Mouse (Mus musculus) cerebellum, adult 8-10 months (tissue): ENCODE data around the gene Spats2.
"Not testable (repeated sequence)": the region's sequence is repeated elsewhere in the genome, so short reads cannot be mapped to it uniquely, and the experiment has no call there.

Source experiments
- DNase-seq: peaks from one replicate; pipeline ENCODE4 v3.0.0; 2022

Spats2 gene

GRCm38 (mm10) chr15:99231998-99232397 is 106.3 kb downstream of the Spats2 start:
- no peak for DNase-seq

DNA sequence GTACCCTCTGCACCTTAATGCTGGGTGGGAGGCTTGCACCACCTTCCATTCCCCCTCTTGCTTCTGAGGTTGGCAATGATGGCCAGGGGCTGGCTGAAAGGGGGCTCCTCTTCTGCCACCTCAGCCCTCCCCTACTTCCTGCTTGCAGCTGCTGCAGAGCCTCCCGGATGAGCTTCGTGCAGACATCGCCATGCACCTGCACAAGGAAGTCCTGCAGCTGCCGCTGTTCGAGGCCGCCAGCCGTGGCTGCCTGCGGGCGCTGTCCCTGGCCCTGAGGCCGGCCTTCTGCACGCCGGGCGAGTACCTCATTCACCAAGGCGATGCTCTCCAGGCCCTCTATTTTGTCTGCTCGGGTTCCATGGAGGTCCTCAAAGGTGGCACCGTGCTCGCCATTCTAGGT is 108.0 kb downstream of the Spats2 start:
- DNase-seq: no peak

- DNase-seq: no peak
These were observed 108.8 kb downstream of the Spats2 start for GRCm38 (mm10) chr15:99234326-99235010.

DNA sequence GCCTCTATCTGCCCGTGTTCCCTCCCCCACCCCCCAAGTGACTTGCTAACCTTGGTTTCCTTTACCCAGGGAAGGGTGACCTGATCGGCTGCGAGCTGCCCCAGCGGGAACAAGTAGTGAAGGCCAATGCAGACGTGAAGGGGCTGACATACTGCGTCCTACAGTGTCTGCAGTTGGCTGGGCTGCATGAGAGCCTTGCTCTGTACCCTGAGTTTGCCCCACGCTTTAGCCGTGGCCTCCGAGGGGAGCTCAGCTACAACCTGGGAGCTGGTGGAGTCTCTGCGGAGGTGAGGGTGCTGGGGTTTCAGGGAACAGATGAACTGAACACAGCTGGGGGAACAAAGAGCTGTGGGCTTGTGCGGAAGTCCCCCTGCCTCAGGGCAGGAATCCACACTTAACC is 112.3 kb downstream of the Spats2 start:
- DNase-seq: no peak

DNA sequence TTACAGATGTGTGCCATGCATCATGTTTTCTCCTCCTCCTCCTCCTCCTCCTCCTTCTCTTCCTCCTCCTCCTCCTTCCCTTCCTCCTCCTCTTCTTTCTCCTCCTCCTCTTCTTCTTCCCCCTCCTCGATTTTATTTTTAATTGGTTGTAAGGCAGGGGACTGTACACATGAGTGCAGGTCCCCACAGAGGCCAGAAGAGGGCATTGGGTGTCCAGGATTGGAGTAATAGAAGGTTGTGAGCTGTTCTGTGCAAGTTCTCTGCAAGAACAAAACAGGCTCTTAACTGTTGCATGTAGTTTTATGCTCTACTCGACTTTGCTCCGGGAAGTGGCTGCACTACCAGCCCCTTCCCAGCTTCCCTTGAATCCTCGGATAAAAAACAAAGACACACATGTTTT is 114.4 kb downstream of the Spats2 start:
- DNase-seq: no peak

DNA sequence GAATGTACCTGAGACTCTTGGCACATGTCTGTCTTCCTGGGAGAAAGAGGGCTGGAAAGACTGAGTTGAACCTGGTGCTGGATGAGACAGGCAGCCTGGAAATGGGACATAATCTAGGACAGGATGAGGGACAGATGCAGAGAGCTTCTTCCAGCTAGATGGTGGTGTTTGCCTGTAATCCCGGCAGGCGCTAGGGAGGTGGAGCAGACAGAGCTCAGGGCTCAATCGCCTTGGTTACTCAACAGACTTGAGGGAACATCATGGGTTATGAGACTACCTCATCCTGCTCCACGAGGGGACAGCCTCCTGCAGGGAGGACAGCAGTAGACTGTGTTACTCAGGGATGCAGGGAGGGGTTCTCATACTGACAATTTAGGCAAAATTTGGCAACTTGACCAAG is 115.5 kb downstream of the Spats2 start:
- no peak for DNase-seq

GRCm38 (mm10) chr15:99242045-99242444 is 116.3 kb downstream of the Spats2 start:
- no peak for DNase-seq

DNA sequence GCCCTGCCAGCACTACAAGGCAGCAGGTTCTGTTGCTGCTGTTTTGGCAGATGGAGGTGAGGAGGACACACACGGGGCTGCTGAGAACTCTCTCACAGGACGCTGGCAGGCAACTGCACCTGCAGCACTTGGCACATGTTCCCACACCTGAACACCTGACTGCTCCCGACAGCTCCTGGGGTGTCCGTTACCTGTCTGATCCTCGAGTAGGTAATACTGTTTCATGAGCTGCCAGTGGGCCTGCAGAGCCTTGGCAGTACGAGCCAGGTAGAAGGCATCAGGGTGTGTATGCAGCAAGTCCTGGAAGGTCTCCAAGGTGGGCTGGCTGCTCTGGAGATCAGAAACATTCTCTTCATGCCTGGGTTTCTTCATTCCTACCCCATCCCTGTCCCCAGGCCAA is 121.0 kb downstream of the Spats2 start:
- not testable (repeated sequence) for DNase-seq

DNA sequence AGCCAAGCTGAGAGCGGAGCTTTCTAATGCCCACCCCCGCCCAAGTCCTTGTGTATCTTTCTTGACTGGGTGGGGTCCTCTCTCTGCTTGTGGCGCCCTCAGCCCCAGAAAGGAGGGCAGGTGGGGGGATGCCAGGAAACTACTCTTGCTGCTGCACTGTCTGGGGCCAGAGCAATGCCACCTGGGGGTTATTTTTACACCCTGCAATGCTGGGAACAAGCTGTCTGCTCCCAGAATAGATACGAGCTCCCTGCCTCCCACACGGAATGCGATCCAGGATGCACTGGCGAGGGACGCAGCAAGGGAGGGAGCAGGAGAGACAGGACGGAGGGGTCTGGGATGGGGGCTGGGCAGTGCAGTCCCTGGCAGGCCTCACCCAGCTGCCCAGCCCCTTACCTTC is 123.3 kb downstream of the Spats2 start:
- no peak for DNase-seq

DNA sequence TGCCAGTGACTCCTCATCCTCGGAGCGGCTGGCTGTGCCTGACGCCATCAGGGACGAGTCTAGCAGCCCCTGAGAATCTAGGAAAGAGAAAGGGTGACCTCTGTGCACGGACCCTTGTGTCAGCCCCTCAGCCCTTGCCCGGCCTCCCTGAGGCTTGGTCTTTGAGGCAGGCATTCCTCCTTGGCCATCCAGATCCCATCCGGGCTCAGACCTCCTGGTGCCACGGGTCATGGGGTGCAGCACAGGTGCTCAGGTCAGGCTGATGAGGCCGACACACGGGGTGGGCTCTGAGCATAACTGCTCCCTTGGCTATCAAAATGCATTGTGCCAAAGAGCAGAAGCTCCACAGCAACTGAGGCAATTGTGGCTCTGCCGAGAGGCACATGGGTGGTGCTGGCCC is 124.2 kb downstream of the Spats2 start:
- no peak for DNase-seq

DNA sequence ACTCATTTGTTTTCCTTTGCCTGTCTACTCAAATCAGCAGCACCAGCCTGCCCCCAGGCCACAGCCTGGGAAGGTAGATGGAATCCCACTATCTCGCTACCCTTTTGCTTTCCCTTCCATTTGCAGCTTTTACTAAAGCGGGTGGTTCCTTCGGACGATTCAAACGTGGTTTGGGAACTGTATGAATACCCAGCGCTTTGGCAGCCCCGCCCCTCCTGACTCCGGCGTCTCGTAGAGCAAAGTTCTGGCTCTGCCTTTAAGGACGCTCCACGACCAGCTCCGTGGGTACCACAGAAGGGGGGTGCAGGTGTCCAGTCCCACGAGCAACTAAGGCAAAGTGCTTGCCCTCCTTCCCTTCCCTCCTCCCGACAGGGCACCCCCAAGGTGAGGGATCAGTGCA is 125.4 kb downstream of the Spats2 start:
- DNase-seq: not testable (repeated sequence)

DNA sequence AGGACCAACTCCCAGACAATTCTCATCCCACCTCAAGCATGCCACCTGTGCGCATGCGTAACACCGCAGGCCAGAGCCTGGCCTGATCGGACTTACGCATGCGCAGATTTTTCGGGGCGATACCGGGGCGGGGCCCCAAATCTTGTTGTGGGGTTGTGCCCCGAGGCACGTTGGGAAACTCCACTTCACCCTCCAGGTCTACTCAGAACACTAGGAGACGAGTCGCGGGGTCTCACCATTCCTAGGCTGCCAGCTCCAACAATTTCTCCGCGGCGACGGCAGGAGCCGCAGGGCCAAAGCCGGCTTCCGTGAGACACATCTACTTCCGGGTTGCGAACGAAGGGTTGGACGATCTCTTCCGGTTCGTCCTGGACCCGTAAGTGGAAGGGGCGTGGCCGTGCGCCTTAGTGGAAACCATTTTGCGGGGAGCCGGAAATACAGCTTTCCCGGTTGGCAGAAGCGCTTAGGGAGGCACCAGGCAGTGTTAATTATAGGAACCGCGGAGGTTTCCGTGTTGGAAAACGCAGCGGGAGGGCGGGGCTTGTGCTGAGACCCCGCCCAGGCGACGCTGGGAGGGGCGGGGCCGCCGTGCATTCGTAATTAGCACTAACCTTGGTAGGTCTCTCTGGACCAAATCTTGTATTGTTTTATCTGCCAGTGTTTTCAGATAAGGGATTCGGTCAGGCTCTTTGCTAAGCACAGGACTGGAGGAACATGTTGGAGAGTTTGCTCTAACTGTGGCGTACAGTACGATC is 126.1 kb downstream of the Spats2 start, which contains the start of gene Mcrs1:
Mcrs1 (minus strand) TSS at position 336 of the 755 bp plus-strand sequence.
- peak; percentile 99 for DNase-seq

DNA sequence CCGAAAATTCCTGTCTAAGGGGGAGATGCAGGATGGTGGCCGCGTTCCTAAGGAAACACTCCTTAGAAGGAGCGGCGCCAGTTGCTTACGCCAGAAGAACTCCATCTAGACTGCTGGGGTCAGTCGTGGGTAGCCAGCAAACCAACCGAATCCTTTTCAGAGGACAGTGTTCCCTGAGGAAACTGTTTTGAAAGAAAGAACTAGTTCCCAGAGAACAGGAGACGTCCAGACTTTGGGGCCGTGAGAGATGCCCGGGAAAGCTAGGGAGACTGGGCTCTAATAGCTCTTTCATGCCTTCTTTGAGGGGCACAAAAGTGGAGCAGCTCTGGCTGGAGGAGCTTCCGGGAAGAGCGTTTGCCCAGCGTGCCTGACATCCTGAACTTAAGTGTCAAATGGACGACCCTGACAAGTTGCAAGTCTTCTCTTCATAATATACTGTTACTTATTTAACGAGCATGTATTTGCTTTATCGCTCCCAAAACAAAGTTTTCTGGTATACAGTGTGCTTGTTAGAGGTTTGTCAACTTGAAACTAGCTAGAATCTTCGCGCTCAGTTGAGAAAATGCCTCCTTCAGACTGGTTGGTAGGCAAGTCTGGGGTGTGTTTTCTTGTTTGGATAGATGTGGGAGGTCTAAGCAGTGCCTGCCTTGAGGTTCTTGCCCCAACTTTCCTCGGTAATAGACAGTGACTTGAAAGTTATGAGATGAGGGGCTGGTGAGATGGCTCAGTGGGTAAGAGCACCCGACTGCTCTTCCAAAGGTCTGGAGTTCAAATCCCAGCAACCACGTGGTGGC is 126.9 kb downstream of the Spats2 start:
- no peak for DNase-seq

DNA sequence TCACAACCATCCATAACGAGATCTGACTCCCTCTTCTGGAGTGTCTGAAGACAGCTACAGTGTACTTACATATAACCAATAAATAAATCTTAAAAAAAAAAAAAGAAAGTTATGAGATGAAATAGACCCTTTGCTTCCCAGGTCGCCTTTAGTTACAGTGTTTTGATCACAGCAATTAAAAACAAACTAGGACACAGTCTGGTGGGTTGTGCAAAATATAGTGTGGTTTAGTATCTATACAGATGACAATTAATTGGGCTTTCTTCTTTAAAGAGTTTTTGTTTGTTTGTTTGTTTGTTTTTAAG is 127.4 kb downstream of the Spats2 start:
- DNase-seq: not testable (repeated sequence)

GRCm38 (mm10) chr15:99253772-99254171 is 128.1 kb downstream of the Spats2 start:
- no peak for DNase-seq

- no peak for DNase-seq
These were observed 128.8 kb downstream of the Spats2 start for GRCm38 (mm10) chr15:99254477-99255005.

DNA sequence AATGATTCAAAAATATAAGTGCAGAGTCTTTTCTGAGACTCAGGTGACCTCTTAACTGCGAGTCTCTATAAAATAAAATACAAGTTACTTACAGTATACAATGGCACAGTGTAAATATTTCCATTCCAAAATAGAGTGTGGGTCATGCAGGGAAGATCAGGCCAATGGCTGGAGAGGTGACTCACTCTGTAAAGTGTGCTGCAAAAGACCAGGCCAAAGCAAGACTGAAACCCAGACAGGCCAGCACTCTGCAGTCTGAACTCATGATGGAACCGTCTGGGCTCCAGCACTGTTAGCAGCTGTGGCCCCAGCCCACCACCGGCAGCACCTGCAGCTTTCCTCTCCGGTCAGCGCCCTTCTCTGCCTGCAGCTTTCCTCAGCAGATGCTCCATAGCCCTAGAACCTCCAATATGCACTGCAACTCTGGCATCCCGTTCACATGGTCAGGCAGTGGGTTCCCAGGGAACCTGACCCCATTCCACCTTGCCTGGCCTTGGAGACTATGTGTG is 129.6 kb downstream of the Spats2 start:
- no peak for DNase-seq

DNA sequence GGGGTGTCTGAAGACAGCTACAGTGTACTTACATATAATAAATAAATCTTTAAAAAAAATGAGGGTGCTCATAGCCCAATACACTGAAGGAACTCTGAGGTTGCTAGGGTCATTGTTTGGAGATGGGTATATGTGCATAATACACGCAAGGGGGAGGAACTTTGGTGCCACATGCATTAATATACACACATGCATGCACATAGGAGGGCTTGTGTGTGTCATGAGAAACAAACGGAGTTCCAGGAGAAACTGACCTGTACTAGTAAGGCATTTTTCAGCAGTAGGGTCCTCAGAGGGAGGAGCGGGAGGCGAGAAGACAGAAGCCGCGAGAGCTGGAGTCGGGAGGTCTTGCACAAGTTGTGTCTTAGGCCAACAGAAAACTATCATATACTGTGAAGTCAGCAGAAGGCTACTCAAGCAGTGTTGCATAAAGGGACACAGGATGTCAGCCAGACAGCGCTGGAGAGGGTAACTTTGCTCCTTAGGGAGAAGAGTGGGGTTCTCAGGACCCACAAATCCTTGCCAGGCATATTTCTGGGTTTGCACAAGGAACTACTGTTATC is 133.5 kb downstream of the Spats2 start:
- DNase-seq: no peak

GRCm38 (mm10) chr15:99259730-99260252 is 134.1 kb downstream of the Spats2 start:
- DNase-seq: no peak

DNA sequence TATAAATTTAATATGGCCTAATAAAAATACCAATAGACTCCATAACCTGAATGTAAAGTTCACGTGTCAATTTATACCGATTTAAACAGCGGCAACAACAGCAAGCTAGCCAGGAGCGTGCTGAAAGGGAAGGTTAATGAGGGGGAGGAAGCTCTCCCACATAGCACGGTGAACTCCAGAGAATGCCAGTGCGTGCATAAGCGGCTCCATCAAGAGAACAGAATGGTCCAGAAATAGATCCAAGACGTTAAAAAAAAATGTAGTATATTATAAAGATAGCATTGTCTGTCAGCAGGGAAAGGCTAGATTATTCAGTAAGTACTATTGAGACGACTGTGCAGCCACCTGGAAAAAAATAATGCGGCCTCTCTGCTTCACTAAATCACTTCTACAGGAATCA is 137.0 kb downstream of the Spats2 start:
- DNase-seq: no peak
